ENCODE assay signal across 12 mouse cellular contexts in the genomic region with DNA sequence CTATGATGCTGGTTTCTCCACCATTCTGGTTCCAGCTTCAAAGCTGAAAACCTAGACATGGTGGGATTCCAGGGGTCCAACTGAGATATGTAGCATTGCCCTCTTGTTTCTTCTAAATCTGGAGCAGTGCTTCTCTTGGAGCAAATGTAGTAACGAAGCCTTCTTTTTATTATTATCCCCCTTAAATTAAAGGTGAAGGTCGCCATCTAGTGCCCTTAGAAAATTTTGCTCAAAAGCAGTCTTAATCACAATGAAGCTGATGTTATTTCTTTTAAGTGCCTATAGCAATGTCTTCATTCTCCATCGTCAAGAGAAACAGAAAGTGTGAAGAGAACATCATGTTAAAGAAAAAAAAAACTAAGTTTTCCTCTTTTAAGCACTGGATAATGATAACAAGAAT. TPM values are rescaled to one million over a fixed set of nuclear protein-coding genes. Genes with fewer than 3 reads are reported as not detected.
A peak's percentile ranks its signal among the peaks of the same experiment; 100 is the strongest.
DNase-seq lines count a peak whose midpoint lies in the region; ATAC-seq and TF ChIP-seq lines count a peak whose summit lies in the region.
"Had no signal": no experiment of that assay in that cellular context is flagged by ENCODE, and none has a peak within 500 bp of the region (broad histone marks: within the 10 kb centered on the region; RNA-seq: fewer than 3 reads in every experiment).

No protein-coding gene starts in this region.

- no peak overlapping the region for H3K4me2 ChIP-seq in kidney, embryonic 14.5 days (replicated peaks; ENCODE audit: low read depth, low read length)
- H3K4me2 ChIP-seq: embryonic facial prominence, embryonic 13.5 days had no signal

- ATAC-seq in CD4-positive, CD25-positive, alpha-beta regulatory T cell, adult 4 months = no peak
- ATAC-seq in kidney, embryonic 14.5 days (ENCODE audit: low FRiP score, low TSS enrichment) = no peak
- ATAC-seq in megakaryocyte, adult 5-6 weeks (ENCODE audit: poor library complexity, severe bottlenecking) = no peak
- ATAC-seq: inflammation-experienced regulatory T-cells, adult 6 months had no signal

- DNase-seq in CD4-positive, CD25-positive, alpha-beta regulatory T cell, adult 2 months (ENCODE audit: low read depth, low spot score) = peak; percentile 15
- DNase-seq in kidney, adult 2 months = peak; percentile 40
- DNase-seq in retina, embryonic 14.5 days (ENCODE audit: low spot score) = peak; percentile 63
- DNase-seq in cerebellum, adult 9-10 months = no peak
- DNase-seq: thymus, postnatal 25 days had no signal

- 6% methylated on average over 3 of the region's 3 CpGs for WGBS in kidney, adult 2 months
- 5% methylated on average over 3 of the region's 3 CpGs for WGBS in kidney, embryonic 14.5 days

- H3K36me3 ChIP-seq in kidney, adult 2 months (ENCODE audit: control insufficient read depth, insufficient read depth, low read length) = no peaks in the 10 kb centered on the region
- H3K36me3 ChIP-seq in kidney, embryonic 14.5 days (ENCODE audit: control insufficient read depth, insufficient read depth, low read length) = no peaks in the 10 kb centered on the region
- H3K36me3 ChIP-seq in megakaryocyte, embryonic 14.5 days (replicated peaks; ENCODE audit: low read length) = no peaks in the 10 kb centered on the region
- H3K36me3 ChIP-seq: embryonic facial prominence, embryonic 13.5 days; heart, embryonic 10.5 days had no signal

- peaks cover 4% of the 10 kb centered on the region for H3K27me3 ChIP-seq in kidney, adult 2 months (replicated peaks; ENCODE audit: control insufficient read depth, insufficient read depth, low read length)
- no peaks in the 10 kb centered on the region for H3K27me3 ChIP-seq in kidney, embryonic 14.5 days (ENCODE audit: control insufficient read depth, insufficient read depth, low read length)
- H3K27me3 ChIP-seq in megakaryocyte, embryonic 14.5 days (replicated peaks) = no peaks in the 10 kb centered on the region

- no peak overlapping the region for H3K4me3 ChIP-seq in kidney, adult 2 months (ENCODE audit: insufficient read depth, low read depth, low read length)
- no peak overlapping the region for H3K4me3 ChIP-seq in kidney, embryonic 14.5 days (ENCODE audit: low read length)
- H3K4me3 ChIP-seq in megakaryocyte, embryonic 14.5 days (replicated peaks) = peak overlapping the region; percentile 35
- H3K4me3 ChIP-seq: embryonic facial prominence, embryonic 13.5 days; heart, embryonic 10.5 days had no signal

- H3K4me1 ChIP-seq in kidney, adult 2 months (ENCODE audit: control insufficient read depth, insufficient read depth, low read length) = no peaks in the 10 kb centered on the region
- peaks cover 14% of the 10 kb centered on the region for H3K4me1 ChIP-seq in kidney, embryonic 14.5 days (ENCODE audit: control insufficient read depth, insufficient read depth, low read length)
- peaks cover 35% of the 10 kb centered on the region for H3K4me1 ChIP-seq in megakaryocyte, embryonic 14.5 days

- TF ChIP-seq CTCF in kidney, adult 2 months (conservative IDR thresholded peaks at IDR 0.05; ENCODE audit: insufficient read depth, insufficient read length, low read depth, low read length) = no peak

- H3K9me3 ChIP-seq in kidney, embryonic 14.5 days (ENCODE audit: control insufficient read depth, low read length) = no peaks in the 10 kb centered on the region
- H3K9me3 ChIP-seq in megakaryocyte, embryonic 14.5 days = no peaks in the 10 kb centered on the region
- H3K9me3 ChIP-seq: embryonic facial prominence, embryonic 13.5 days; heart, embryonic 10.5 days had no signal

- H3K9ac ChIP-seq in kidney, embryonic 14.5 days (ENCODE audit: low read depth, low read length) = no peak overlapping the region
- H3K9ac ChIP-seq: embryonic facial prominence, embryonic 13.5 days had no signal

- no peak overlapping the region for H3K27ac ChIP-seq in kidney, adult 2 months (ENCODE audit: insufficient read depth, low read depth, low read length)
- H3K27ac ChIP-seq in kidney, embryonic 14.5 days (ENCODE audit: low read depth, low read length) = no peak overlapping the region
- H3K27ac ChIP-seq: embryonic facial prominence, embryonic 13.5 days; heart, embryonic 10.5 days had no signal

- no peak for TF ChIP-seq POLR2A in kidney, adult 2 months (IDR thresholded peaks at IDR 0.05; ENCODE audit: low read depth, low read length)

RNA-seq across cellular contexts. Expression of gene Prkg1, which starts 2.2 kb away (rescaled TPM):
- under 1 TPM in 1 of 2 experiments, not detected in 1; 0.39 TPM for polyA plus RNA-seq in CD4-positive, CD25-positive, alpha-beta regulatory T cell, adult 4 months (2017; shearing (Covaris generic))
- polyA plus RNA-seq in kidney, adult 2 months (2012; rRNA removed) = 1.6 and 1.7 TPM in 2 replicates
- polyA plus RNA-seq in kidney, embryonic 14.5 days (2014; fragmentation: Nextera tagmentation; extraction: Ambion mirVana) = 1.9 and 2.1 TPM in 2 replicates
- polyA plus RNA-seq in megakaryocyte, embryonic 14.5 days (2012; ENCODE audit: insufficient read depth, low replicate concordance) = 0.58 and 1.1 TPM in 2 replicates
- total RNA-seq in megakaryocyte, adult 5-6 weeks (2015) = 0.05 and 0.11 TPM in 2 replicates
- total RNA-seq in megakaryocyte, adult 5-6 weeks (2017) = 0.11 and 0.12 TPM in 2 replicates
